Mouse (Mus musculus) midbrain, embryonic 10.5 days (tissue): Measurements from ENCODE around the gene Ndufa12. TPM values are rescaled to one million over a fixed set of nuclear protein-coding genes. Genes with fewer than 3 reads are reported as not detected.

Experiments
- DNase-seq: peaks from one replicate; pipeline ENCODE4 v3.0.0-alpha.2; 2017; ENCODE audit warnings: low spot score
- H3K27ac ChIP-seq: fragments of 300-500 bp; sonication (generic); replicated peaks from 2 replicates; pipeline ENCODE4 v1.5.1; 2016; ENCODE audit warnings: mild to moderate bottlenecking
- H3K27me3 ChIP-seq: fragments of 300-500 bp; sonication (generic); 2 replicates; pipeline ENCODE4 v1.6.1; 2016; ENCODE audit warnings: low read depth, mild to moderate bottlenecking; ENCODE audit not compliant: poor library complexity, severe bottlenecking
- H3K36me3 ChIP-seq: fragments of 300-500 bp; sonication (generic); 2 replicates; pipeline ENCODE4 v1.6.1; 2016; ENCODE audit warnings: mild to moderate bottlenecking, moderate library complexity
- H3K4me1 ChIP-seq: fragments of 300-500 bp; sonication (generic); 2 replicates; pipeline ENCODE4 v1.6.1; 2016
- H3K4me3 ChIP-seq: fragments of 300-500 bp; sonication (generic); 2 replicates; pipeline ENCODE4 v1.5.1; 2016; ENCODE audit warnings: mild to moderate bottlenecking, moderate library complexity
- H3K9me3 ChIP-seq: fragments of 300-500 bp; sonication (generic); replicated peaks from 2 replicates; pipeline ENCODE4 v1.6.1; 2016; ENCODE audit warnings: mild to moderate bottlenecking
- WGBS: fragments of 180-500 bp; shearing (Covaris S2); methylation state at CpG from one replicate; pipeline ENCODE4 v1.1.7; 2016; 5-methylcytosine and 5-hydroxymethylcytosine counted together
- polyA plus RNA-seq: library from polyadenylated mRNA; unstranded; fragments of >200 nt; fragmentation: Nextera tagmentation; extraction: Ambion mirVana; gene quantifications from 2 replicates; pipeline ENCODE4 v1.2.1, GENCODE M21; 2016

Gene Ndufa12
- polyA plus RNA-seq, 1 experiment from 2014 or later, result 607 TPM

DNA sequence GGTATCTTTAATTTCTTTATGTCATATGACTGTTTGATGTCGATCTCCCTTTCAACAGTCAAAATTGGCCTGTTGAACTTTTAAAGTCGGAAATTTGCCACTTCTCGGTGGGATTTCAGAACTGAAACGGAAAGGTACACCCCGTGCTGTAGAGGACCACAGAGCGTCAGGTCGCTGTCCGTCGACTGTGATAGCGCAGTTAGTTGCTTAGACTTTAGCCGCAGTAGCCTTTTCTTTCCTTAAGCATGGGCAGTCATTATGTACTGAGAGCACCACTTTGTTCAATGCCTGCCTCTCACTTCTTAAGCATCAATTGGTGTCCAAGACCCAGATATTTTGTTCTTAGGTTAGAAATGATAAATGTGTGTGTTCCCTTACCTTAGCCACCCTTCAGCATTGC is 26.4 kb upstream of the Ndufa12 start:
- Histone ChIP-seq H3K36me3 (peaks cover 95% of the 10 kb centered on the region), H3K27ac (peak overlapping the region; percentile 57), H3K9me3 (peaks cover 8% of the 10 kb centered on the region; the same call in 1 of the 2 replicates), H3K4me1 (peaks cover 27% of the 10 kb centered on the region), H3K27me3 (no peaks in the 10 kb centered on the region), H3K4me3 (peak overlapping the region; percentile 11; the same call in 1 of the 2 replicates)
- DNase-seq, result no peak
- 63% methylated on average over 11 of the region's 11 CpGs for WGBS

GRCm38 (mm10) chr10:94172706-94173105 is 25.8 kb upstream of the Ndufa12 start:
- H3K36me3 ChIP-seq, result peaks cover 91% of the 10 kb centered on the region
- H3K27ac ChIP-seq, result peak overlapping the region; percentile 57
- peaks cover 8% of the 10 kb centered on the region; the same call in 1 of the 2 replicates for H3K9me3 ChIP-seq
- no peak overlapping the region for H3K4me3 ChIP-seq
- 26% methylated on average over 6 of the region's 6 CpGs for WGBS
- no peak for DNase-seq
- H3K27me3 ChIP-seq, result no peaks in the 10 kb centered on the region
- peaks cover 27% of the 10 kb centered on the region for H3K4me1 ChIP-seq

DNA sequence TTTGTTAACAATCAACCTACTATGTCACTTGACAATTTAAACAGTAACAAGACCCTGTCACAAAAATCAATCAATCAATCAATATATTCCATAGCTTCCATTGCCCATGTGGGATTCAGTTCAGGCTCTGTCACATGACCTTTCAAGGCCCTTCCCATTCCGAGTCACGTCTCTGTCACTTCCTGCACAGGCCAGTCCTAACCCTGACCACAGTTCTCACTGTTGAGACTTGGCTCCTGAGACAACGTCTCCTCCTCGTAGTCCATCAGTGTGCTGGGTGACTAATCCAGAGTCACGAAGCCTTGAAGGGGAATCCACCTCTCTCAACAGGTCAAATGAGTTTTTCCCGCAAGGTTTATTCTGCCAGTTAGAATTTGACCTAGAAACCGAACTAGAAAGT is 23.9 kb upstream of the Ndufa12 start:
- no peak for DNase-seq
- H3K36me3 ChIP-seq, result peaks cover 78% of the 10 kb centered on the region
- WGBS, result 87% methylated on average over 7 of the region's 7 CpGs
- peaks cover 6% of the 10 kb centered on the region; the same call in 1 of the 2 replicates for H3K9me3 ChIP-seq
- H3K4me1 ChIP-seq, result peaks cover 27% of the 10 kb centered on the region
- H3K27me3 ChIP-seq, result no peaks in the 10 kb centered on the region
- no peak overlapping the region for H3K4me3 ChIP-seq
- H3K27ac ChIP-seq, result no peak overlapping the region

- H3K36me3 ChIP-seq, result peaks cover 65% of the 10 kb centered on the region
- no peak for DNase-seq
These were observed 15.3 kb upstream of the Ndufa12 start for GRCm38 (mm10) chr10:94183199-94183598.

DNA sequence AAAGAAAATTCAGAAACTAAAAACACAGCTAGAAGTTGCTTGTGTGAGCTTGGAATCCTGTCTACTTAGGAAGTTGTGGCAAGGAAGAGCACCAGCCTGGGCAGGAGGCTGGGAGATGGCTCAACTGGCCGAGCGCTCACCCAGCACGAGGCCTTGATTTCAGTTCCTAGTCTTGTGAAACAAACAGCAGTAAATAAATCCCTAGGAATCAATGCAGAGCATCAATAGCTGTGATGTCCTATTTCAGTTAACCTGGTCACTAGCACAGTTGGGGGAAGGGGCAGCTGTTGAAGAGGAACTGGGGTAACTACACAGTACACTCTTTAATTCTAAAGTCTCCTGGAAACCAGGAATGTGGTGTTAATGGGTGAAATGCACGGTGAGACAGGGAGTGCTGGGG is 6.5 kb downstream of the Ndufa12 start:
- Histone ChIP-seq H3K36me3 (peaks cover 85% of the 10 kb centered on the region), H3K27ac (no peak overlapping the region), H3K4me3 (no peak overlapping the region), H3K4me1 (peaks cover 3% of the 10 kb centered on the region; the same call in 1 of the 2 replicates), H3K27me3 (no peaks in the 10 kb centered on the region), H3K9me3 (no peaks in the 10 kb centered on the region)
- no peak for DNase-seq
- 94% methylated on average over 4 of the region's 4 CpGs for WGBS

More at GRCm38 (mm10) chr10:94183199-94183598, 15.3 kb upstream of the Ndufa12 start:
- H3K27me3 ChIP-seq, result no peaks in the 10 kb centered on the region
- 28% methylated on average over 4 of the region's 4 CpGs for WGBS
- peak overlapping the region; percentile 63 for H3K27ac ChIP-seq
- no peak overlapping the region for H3K4me3 ChIP-seq
- H3K4me1 ChIP-seq, result peaks cover 25% of the 10 kb centered on the region
- H3K9me3 ChIP-seq, result no peaks in the 10 kb centered on the region

DNA sequence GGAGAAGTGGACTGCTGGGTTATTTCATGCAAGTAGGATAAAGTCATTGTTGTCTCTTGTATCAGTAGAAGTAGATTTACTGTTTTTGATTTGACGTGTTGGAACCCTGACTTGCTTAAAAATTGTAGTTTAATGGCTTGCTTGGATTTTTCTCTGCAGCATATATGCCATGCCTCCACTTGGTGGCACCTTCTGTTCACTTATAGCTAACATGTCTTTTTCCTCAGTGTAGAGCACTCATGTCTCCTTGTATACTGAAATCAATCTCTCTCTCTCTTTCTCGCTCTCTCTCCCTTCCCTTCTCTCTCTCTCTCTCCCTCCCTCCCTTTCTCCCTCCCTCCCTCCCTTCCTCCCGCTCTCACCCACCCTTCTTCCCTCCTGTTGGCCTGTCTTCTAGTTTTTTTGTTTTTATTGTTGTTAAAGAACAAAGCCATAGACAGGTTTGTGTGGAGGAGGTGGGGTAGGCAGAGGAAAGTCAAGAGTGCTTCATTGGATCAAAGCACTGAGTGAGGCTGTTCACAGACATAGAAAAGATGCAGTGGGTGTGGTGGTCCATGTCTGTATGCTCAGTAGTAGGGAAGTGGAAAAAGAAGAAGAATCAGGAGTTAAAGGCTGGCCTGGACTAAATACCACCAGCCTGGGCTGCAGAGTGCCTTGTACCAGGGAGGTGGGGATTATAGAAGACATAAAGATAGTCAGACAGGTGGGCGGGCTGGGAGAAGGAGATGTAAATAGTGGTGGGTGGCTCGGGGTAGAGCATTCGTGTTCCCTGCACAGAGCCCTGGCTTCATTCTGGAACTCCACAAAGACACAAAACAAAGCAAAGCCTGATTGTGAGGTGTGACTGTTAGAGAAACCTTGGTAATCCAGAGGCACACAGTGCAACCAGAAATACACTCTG is 12.4 kb downstream of the Ndufa12 start:
- peak overlapping the region; percentile 59; the same call in 1 of the 2 replicates for H3K27ac ChIP-seq
- no peak overlapping the region for H3K4me3 ChIP-seq
- H3K9me3 ChIP-seq, result no peaks in the 10 kb centered on the region
- WGBS, result 75% methylated on average over 6 of the region's 6 CpGs
- peaks cover 9% of the 10 kb centered on the region for H3K4me1 ChIP-seq
- H3K36me3 ChIP-seq, result peaks cover 77% of the 10 kb centered on the region
- no peaks in the 10 kb centered on the region for H3K27me3 ChIP-seq
- no peak for DNase-seq

DNA sequence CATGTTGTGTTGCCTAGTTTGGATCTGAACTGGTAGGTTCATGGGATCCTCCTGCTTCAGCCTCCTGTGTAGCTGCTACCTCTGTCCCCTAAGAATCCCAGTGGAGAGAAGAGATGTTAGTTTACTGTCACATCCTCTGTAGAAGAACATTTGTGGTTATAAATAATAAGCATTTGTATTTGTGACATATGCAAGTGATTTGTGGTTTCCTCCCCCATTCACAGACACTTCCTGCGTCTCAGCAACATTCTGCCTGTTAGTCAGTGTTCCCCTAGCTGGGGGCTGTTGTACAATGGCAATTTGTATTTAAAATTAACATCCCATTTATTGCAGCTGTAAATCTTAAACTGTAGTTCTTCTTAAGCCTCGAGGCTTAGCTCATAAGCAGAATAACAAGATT is 13.2 kb downstream of the Ndufa12 start:
- Histone ChIP-seq H3K36me3 (peaks cover 73% of the 10 kb centered on the region), H3K27me3 (no peaks in the 10 kb centered on the region), H3K4me1 (peaks cover 9% of the 10 kb centered on the region), H3K27ac (no peak overlapping the region), H3K4me3 (no peak overlapping the region), H3K9me3 (no peaks in the 10 kb centered on the region)
- no peak for DNase-seq
- WGBS, result 84% methylated on average over 2 of the region's 2 CpGs

GRCm38 (mm10) chr10:94225026-94225750 is 26.7 kb downstream of the Ndufa12 start:
- H3K9me3 ChIP-seq, result peaks cover 15% of the 10 kb centered on the region; the same call in 1 of the 2 replicates
- H3K27me3 ChIP-seq, result no peaks in the 10 kb centered on the region
- no peak for DNase-seq
- peaks cover 11% of the 10 kb centered on the region for H3K4me1 ChIP-seq
- H3K27ac ChIP-seq, result no peak overlapping the region
- no peak overlapping the region for H3K4me3 ChIP-seq
- WGBS, result 79% methylated on average over 6 of the region's 6 CpGs
- H3K36me3 ChIP-seq, result peaks cover 36% of the 10 kb centered on the region

GRCm38 (mm10) chr10:94230172-94230981 is 31.9 kb downstream of the Ndufa12 start:
- Histone ChIP-seq H3K4me3 (peak overlapping the region; percentile 27), H3K27ac (peak overlapping the region; percentile 85), H3K36me3 (peaks cover 4% of the 10 kb centered on the region; the same call in 1 of the 2 replicates), H3K27me3 (no peaks in the 10 kb centered on the region), H3K9me3 (peaks cover 12% of the 10 kb centered on the region; the same call in 1 of the 2 replicates), H3K4me1 (peaks cover 38% of the 10 kb centered on the region)
- peak; percentile 92 for DNase-seq
- WGBS, result 21% methylated on average over 19 of the region's 19 CpGs

GRCm38 (mm10) chr10:94231025-94231424 is 32.5 kb downstream of the Ndufa12 start:
- 70% methylated on average over 6 of the region's 6 CpGs for WGBS
- peak overlapping the region; percentile 85 for H3K27ac ChIP-seq
- H3K4me3 ChIP-seq, result peak overlapping the region; percentile 27
- peaks cover 38% of the 10 kb centered on the region for H3K4me1 ChIP-seq
- H3K9me3 ChIP-seq, result peaks cover 12% of the 10 kb centered on the region; the same call in 1 of the 2 replicates
- H3K27me3 ChIP-seq, result no peaks in the 10 kb centered on the region
- no peak for DNase-seq
- peaks cover 4% of the 10 kb centered on the region; the same call in 1 of the 2 replicates for H3K36me3 ChIP-seq

- Histone ChIP-seq H3K4me3 (no peak overlapping the region), H3K36me3 (no peaks in the 10 kb centered on the region), H3K4me1 (peaks cover 27% of the 10 kb centered on the region), H3K9me3 (no peaks in the 10 kb centered on the region), H3K27ac (no peak overlapping the region), H3K27me3 (no peaks in the 10 kb centered on the region)
- no peak for DNase-seq
- WGBS, result 82% methylated on average over 4 of the region's 4 CpGs
These were observed 36.7 kb downstream of the Ndufa12 start for GRCm38 (mm10) chr10:94235200-94235599.

DNA sequence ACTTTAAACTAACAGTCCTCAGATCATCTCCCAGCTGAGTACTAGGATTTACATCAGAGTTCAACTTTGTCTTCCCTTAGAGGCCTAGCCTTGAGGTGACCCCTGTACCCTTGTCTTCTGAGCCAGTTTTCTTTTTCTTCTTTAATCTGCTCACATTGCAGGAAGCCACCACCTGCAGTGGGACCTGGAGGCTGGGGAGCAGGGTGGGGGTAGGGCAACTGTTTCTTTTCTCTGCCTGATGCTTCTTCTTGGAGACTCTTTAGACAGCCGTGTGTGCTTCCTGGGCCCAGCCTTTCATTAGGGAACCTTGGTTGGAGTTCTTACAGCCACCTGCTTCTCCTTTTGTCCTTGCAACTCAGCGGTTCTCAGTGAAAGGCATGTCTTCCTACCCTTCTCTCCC is 42.8 kb downstream of the Ndufa12 start:
- whole genome bisulfite sequencing, result 66% methylated on average over 2 of the region's 2 CpGs

More for the DNA sequence above, 42.8 kb downstream of the Ndufa12 start:
- H3K4me3 ChIP-seq, result no peak overlapping the region
- DNase-seq, result no peak
- H3K27ac ChIP-seq, result no peak overlapping the region
- H3K36me3 ChIP-seq, result no peaks in the 10 kb centered on the region
- H3K4me1 ChIP-seq, result 0 out of 2 replicates have a peak, but pooled peaks cover 3% of the 10 kb centered on the region
- H3K27me3 ChIP-seq, result no peaks in the 10 kb centered on the region
- H3K9me3 ChIP-seq, result no peaks in the 10 kb centered on the region
